Mouse (Mus musculus): ENCODE results near the gene Dnah11. TPM values are rescaled to one million over a fixed set of nuclear protein-coding genes. Genes with fewer than 3 reads are reported as not detected.
A peak's percentile ranks its signal among the peaks of the same experiment; 100 is the strongest.

Gene Dnah11
- polyA plus RNA-seq, 1 experiment from 2014 or later: 0.69 TPM

GRCm38 (mm10) chr12:117887422-117887821, 311.4 kb downstream of the Dnah11 start:
- Histone ChIP-seq H3K4me3 (no peak overlapping the region), H3K9me3 (no peaks in the 10 kb centered on the region), H3K27ac (no peak overlapping the region), H3K36me3 (no peaks in the 10 kb centered on the region), H3K27me3 (no peaks in the 10 kb centered on the region), H3K4me1 (no peaks in the 10 kb centered on the region), H3K4me2 (no peak overlapping the region), H3K9ac (no peak overlapping the region)
- no peak for ATAC-seq (ENCODE audit: borderline replicate concordance, extremely low read depth, low FRiP score, low TSS enrichment)
- WGBS: 61% methylated on average over 3 of the region's 3 CpGs

- Histone ChIP-seq H3K4me2 (no peak overlapping the region), H3K27me3 (no peaks in the 10 kb centered on the region), H3K4me1 (no peaks in the 10 kb centered on the region), H3K36me3 (no peaks in the 10 kb centered on the region), H3K9ac (no peak overlapping the region), H3K4me3 (no peak overlapping the region), H3K27ac (no peak overlapping the region), H3K9me3 (no peaks in the 10 kb centered on the region)
- 91% methylated on average over 2 of the region's 2 CpGs for WGBS
- no peak for ATAC-seq (ENCODE audit: borderline replicate concordance, extremely low read depth, low FRiP score, low TSS enrichment)
Measured at GRCm38 (mm10) chr12:117884627-117885026, 314.2 kb downstream of the Dnah11 start.

GRCm38 (mm10) chr12:117878341-117878740, 320.5 kb downstream of the Dnah11 start:
- no peaks in the 10 kb centered on the region for H3K9me3 ChIP-seq
- peaks cover 34% of the 10 kb centered on the region for H3K36me3 ChIP-seq
- H3K27me3 ChIP-seq: no peaks in the 10 kb centered on the region
- H3K4me2 ChIP-seq: no peak overlapping the region
- ATAC-seq (ENCODE audit: borderline replicate concordance, extremely low read depth, low FRiP score, low TSS enrichment): no peak
- H3K4me1 ChIP-seq: no peaks in the 10 kb centered on the region
- 91% methylated on average over 13 of the region's 13 CpGs for WGBS
- H3K9ac ChIP-seq: no peak overlapping the region
- H3K4me3 ChIP-seq: no peak overlapping the region
- no peak overlapping the region for H3K27ac ChIP-seq

GRCm38 (mm10) chr12:117872265-117872664, 326.6 kb downstream of the Dnah11 start:
- no peak for ATAC-seq (ENCODE audit: borderline replicate concordance, extremely low read depth, low FRiP score, low TSS enrichment)
- H3K4me1 ChIP-seq: no peaks in the 10 kb centered on the region
- 63% methylated on average over 5 of the region's 5 CpGs for WGBS
- H3K27ac ChIP-seq: no peak overlapping the region
- H3K27me3 ChIP-seq: no peaks in the 10 kb centered on the region
- H3K4me3 ChIP-seq: no peak overlapping the region
- H3K9me3 ChIP-seq: no peaks in the 10 kb centered on the region
- no peak overlapping the region for H3K4me2 ChIP-seq
- peaks cover 43% of the 10 kb centered on the region for H3K36me3 ChIP-seq
- H3K9ac ChIP-seq: no peak overlapping the region

GRCm38 (mm10) chr12:117867708-117868564, 330.9 kb downstream of the Dnah11 start:
- WGBS: 79% methylated on average over 4 of the region's 4 CpGs
- Histone ChIP-seq H3K36me3 (peaks cover 15% of the 10 kb centered on the region; the same call in 1 of the 2 replicates), H3K4me2 (no peak overlapping the region), H3K9me3 (no peaks in the 10 kb centered on the region), H3K27ac (no peak overlapping the region), H3K9ac (no peak overlapping the region), H3K27me3 (no peaks in the 10 kb centered on the region), H3K4me3 (no peak overlapping the region), H3K4me1 (no peaks in the 10 kb centered on the region)
- no peak for ATAC-seq (ENCODE audit: borderline replicate concordance, extremely low read depth, low FRiP score, low TSS enrichment)

- Histone ChIP-seq H3K9ac (no peak overlapping the region), H3K27ac (no peak overlapping the region), H3K4me3 (no peak overlapping the region), H3K4me1 (no peaks in the 10 kb centered on the region), H3K4me2 (no peak overlapping the region), H3K36me3 (0 out of 2 replicates have a peak, but pooled peaks cover 5% of the 10 kb centered on the region), H3K9me3 (no peaks in the 10 kb centered on the region), H3K27me3 (no peaks in the 10 kb centered on the region)
- 66% methylated on average over 5 of the region's 5 CpGs for WGBS
- no peak for ATAC-seq (ENCODE audit: borderline replicate concordance, extremely low read depth, low FRiP score, low TSS enrichment)
Measured at GRCm38 (mm10) chr12:117862655-117863054, 336.2 kb downstream of the Dnah11 start.

GRCm38 (mm10) chr12:117861249-117861648, 337.6 kb downstream of the Dnah11 start:
- H3K27ac ChIP-seq: no peak overlapping the region
- H3K4me1 ChIP-seq: no peaks in the 10 kb centered on the region; the same call in 1 of the 2 replicates
- H3K9ac ChIP-seq: no peak overlapping the region
- H3K9me3 ChIP-seq: no peaks in the 10 kb centered on the region
- 62% methylated on average over 3 of the region's 3 CpGs for WGBS
- ATAC-seq (ENCODE audit: borderline replicate concordance, extremely low read depth, low FRiP score, low TSS enrichment): no peak
- H3K4me2 ChIP-seq: no peak overlapping the region
- no peaks in the 10 kb centered on the region for H3K27me3 ChIP-seq
- H3K4me3 ChIP-seq: no peak overlapping the region
- 0 out of 2 replicates have a peak, but pooled peaks cover 2% of the 10 kb centered on the region for H3K36me3 ChIP-seq

- WGBS: 64% methylated on average over 7 of the region's 7 CpGs
- Histone ChIP-seq H3K9ac (no peak overlapping the region), H3K4me2 (no peak overlapping the region), H3K9me3 (no peaks in the 10 kb centered on the region), H3K4me3 (no peak overlapping the region), H3K27me3 (no peaks in the 10 kb centered on the region), H3K4me1 (no peaks in the 10 kb centered on the region; the same call in 1 of the 2 replicates), H3K27ac (no peak overlapping the region), H3K36me3 (0 out of 2 replicates have a peak, but pooled peaks cover 2% of the 10 kb centered on the region)
- ATAC-seq (ENCODE audit: borderline replicate concordance, extremely low read depth, low FRiP score, low TSS enrichment): no peak
Measured at GRCm38 (mm10) chr12:117860840-117861239, 338.0 kb downstream of the Dnah11 start.

- ATAC-seq (ENCODE audit: borderline replicate concordance, extremely low read depth, low FRiP score, low TSS enrichment): no peak
- Histone ChIP-seq H3K9me3 (no peaks in the 10 kb centered on the region), H3K27me3 (no peaks in the 10 kb centered on the region), H3K36me3 (no peaks in the 10 kb centered on the region), H3K4me3 (no peak overlapping the region), H3K9ac (no peak overlapping the region), H3K4me2 (no peak overlapping the region), H3K27ac (no peak overlapping the region), H3K4me1 (no peaks in the 10 kb centered on the region; the same call in 1 of the 2 replicates)
- 77% methylated on average over 6 of the region's 6 CpGs for WGBS
Measured at GRCm38 (mm10) chr12:117857884-117858283, 341.0 kb downstream of the Dnah11 start.

GRCm38 (mm10) chr12:117857023-117857422, 341.8 kb downstream of the Dnah11 start:
- ATAC-seq (ENCODE audit: borderline replicate concordance, extremely low read depth, low FRiP score, low TSS enrichment): no peak
- Histone ChIP-seq H3K4me3 (no peak overlapping the region), H3K9ac (no peak overlapping the region), H3K4me1 (no peaks in the 10 kb centered on the region; the same call in 1 of the 2 replicates), H3K4me2 (no peak overlapping the region), H3K36me3 (no peaks in the 10 kb centered on the region), H3K27ac (no peak overlapping the region), H3K9me3 (no peaks in the 10 kb centered on the region), H3K27me3 (no peaks in the 10 kb centered on the region)
- WGBS: 52% methylated on average over 9 of the region's 9 CpGs

- Histone ChIP-seq H3K9me3 (no peaks in the 10 kb centered on the region), H3K27ac (no peak overlapping the region), H3K4me2 (no peak overlapping the region), H3K36me3 (no peaks in the 10 kb centered on the region), H3K4me3 (no peak overlapping the region), H3K9ac (no peak overlapping the region), H3K4me1 (peaks cover 4% of the 10 kb centered on the region; the same call in 1 of the 2 replicates), H3K27me3 (no peaks in the 10 kb centered on the region)
- 23% methylated on average over 6 of the region's 6 CpGs for WGBS
- peak; percentile 42; the same call in 1 of the 2 replicates for ATAC-seq (ENCODE audit: borderline replicate concordance, extremely low read depth, low FRiP score, low TSS enrichment)
Measured at GRCm38 (mm10) chr12:117853316-117853715, 345.5 kb downstream of the Dnah11 start.

GRCm38 (mm10) chr12:117850472-117850871, 348.4 kb downstream of the Dnah11 start:
- 50% methylated on average over 10 of the region's 10 CpGs for WGBS
- H3K36me3 ChIP-seq: no peaks in the 10 kb centered on the region
- no peak overlapping the region for H3K4me2 ChIP-seq
- H3K4me1 ChIP-seq: 0 out of 2 replicates have a peak, but pooled peaks cover 4% of the 10 kb centered on the region
- no peaks in the 10 kb centered on the region for H3K9me3 ChIP-seq
- ATAC-seq (ENCODE audit: borderline replicate concordance, extremely low read depth, low FRiP score, low TSS enrichment): no peak
- H3K27ac ChIP-seq: no peak overlapping the region
- no peaks in the 10 kb centered on the region for H3K27me3 ChIP-seq
- no peak overlapping the region for H3K4me3 ChIP-seq
- no peak overlapping the region for H3K9ac ChIP-seq

All from lung, embryonic 15.5 days (tissue).